Mouse (Mus musculus) megakaryocyte, embryonic 14.5 days (primary cell): Measurements from ENCODE around the gene Ago3.

Experiments used
- FLI1 ChIP-seq: IDR thresholded peaks from 2 replicates; pipeline ENCODE4 v1.6.1; 2012; ENCODE audit warnings: low read length, inconsistent platforms, mixed read lengths
- GATA1 ChIP-seq: IDR thresholded peaks from 3 replicates; pipeline ENCODE4 v1.6.1; 2012; ENCODE audit warnings: mixed read lengths, low read length, inconsistent platforms, borderline replicate concordance

GRCm38 (mm10) chr4:126429347-126430079 is at the start of gene Ago3:
- TF ChIP-seq GATA1 (no peak), FLI1 (peak; percentile 45; the same call in 1 of the 2 replicates)
